Mouse (Mus musculus): ENCODE measurements around the gene Igf2r. TPM values are rescaled to one million over a fixed set of nuclear protein-coding genes. Genes with fewer than 3 reads are reported as not detected.

The Igf2r gene
- polyA plus RNA-seq, 1 experiment from 2014 or later, result 70.4 TPM

DNA sequence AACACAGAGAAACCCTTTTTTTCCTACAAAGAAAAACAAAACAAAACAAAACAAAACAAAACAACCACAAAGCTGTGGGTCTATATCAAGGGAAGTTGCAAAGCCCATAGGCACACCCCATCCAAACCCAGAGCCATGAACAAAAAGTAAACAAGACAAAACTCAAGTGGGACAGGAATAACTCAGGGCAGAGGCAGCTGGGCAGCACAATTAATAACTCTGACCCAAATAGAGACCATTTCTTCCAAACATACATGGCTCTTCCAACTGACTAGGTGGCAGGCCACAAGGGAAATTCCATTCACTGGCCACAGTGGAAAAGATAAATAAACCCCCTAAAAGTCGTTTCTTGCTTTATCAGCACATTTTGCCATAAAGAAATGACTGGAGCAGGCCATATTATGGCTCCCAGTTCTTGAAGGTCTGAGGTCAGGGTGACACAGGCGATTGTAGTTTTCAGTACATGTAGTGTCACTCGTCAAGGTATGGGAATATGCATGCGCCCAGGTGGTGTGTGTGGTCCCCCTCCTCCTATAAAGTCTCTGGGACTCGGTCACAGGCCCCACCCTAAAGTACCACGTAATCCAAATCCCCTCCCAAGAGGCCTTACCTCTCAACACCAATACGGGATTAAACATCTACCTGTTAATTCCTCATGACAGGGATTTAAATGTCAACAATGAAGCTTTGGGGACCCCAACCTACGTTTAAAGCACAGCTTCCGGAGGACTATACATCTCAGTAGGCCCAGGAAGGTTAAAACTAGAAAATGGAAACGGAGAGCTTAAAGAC lies 8.9 kb downstream of the Igf2r start:
- in situ Hi-C loops (cut with MboI; ENCODE audit: low pct_unique_long_range_greater_than_20kb), result no loop called here
- DNase-seq (ENCODE audit: low read depth, low spot score) (no peak), ATAC-seq (no peak)
- H3K27me3 ChIP-seq, result no peaks in the 10 kb centered on the region
- CTCF ChIA-PET, result interaction anchor here (1.1 kb wide), 1 partner anchor 38 kb away, joined by 3 read pairs; no protein-coding TSS in a partner anchor
- no peak for TF ChIP-seq CTCF (IDR thresholded peaks at IDR 0.05)
- POLR2A ChIA-PET, result no interaction called here

DNA sequence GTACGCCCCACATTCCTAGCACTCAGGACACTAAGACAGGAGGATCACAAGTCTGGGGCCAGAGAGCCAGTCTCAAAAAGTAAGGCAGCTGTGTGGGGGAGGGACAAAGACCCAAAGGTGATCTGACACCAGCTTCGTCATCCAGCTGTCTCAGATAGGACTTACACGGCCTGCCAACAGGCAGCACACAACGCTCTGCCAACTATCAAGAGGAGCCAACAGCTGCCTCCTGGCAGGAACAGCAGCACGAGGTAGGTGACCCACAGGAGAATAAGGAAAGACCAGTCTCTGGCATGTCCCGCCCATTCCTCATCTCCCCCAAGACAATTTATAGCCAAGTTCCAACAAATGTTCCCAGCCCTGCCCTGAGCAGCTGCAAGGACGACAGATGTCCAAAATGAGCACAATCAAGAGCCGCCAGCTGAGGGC lies 9.8 kb downstream of the Igf2r start:
- in situ Hi-C loops (cut with MboI; ENCODE audit: low pct_unique_long_range_greater_than_20kb), result no loop called here
- ChIA-PET POLR2A (no interaction called here), CTCF (no interaction called here)
- no peaks in the 10 kb centered on the region for H3K27me3 ChIP-seq
- no peak for ATAC-seq
- DNase-seq (ENCODE audit: low read depth, low spot score), result no peak
- TF ChIP-seq CTCF (IDR thresholded peaks at IDR 0.05), result no peak

DNA sequence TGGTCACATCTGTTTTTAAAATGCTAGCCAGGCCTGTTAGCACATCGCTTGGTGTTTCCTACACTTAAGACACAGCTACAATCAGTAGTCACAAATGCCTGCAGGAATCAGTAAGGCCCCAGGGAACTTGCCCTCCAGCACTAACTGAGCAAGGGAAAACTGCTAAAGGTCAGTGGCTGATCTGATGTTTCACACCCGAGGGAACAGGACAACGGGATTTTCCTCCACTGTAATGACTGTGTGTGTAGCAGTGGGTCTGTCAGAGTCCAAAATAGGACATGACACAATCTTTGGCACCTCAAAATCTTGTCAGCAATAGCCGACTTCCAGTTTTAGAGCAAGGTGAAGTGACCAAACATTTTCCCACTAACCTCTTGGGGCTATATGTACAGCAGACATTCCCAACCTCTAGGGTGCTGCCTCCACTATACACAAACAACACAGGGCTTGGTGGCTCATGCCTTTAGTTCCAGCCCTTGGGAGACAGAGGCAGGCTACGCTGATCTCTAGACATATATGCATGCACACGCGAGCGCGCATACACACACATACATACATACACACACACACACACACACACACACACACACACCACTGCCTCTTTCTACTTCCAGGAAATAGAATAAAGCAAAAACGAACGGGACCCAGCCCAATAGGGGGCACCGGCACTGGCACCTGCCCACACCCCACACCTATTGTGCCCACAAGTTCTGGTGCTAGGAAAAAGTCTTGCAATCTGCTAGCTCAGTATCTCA lies 10.6 kb downstream of the Igf2r start:
- TF ChIP-seq CTCF (IDR thresholded peaks at IDR 0.05), result no peak
- no peaks in the 10 kb centered on the region for H3K27me3 ChIP-seq
- ChIA-PET CTCF (interaction anchor here (1.4 kb wide), 1 partner anchor 21 kb away, joined by 5 read pairs; no protein-coding TSS in a partner anchor), POLR2A (interaction anchor here (1.0 kb wide), 1 partner anchor 20 kb away, joined by 3 read pairs; no protein-coding TSS in a partner anchor)
- no peak for DNase-seq (ENCODE audit: low read depth, low spot score)
- in situ Hi-C loops (cut with MboI; ENCODE audit: low pct_unique_long_range_greater_than_20kb), result no loop called here
- no peak for ATAC-seq

- in situ Hi-C loops (cut with MboI; ENCODE audit: low pct_unique_long_range_greater_than_20kb), result no loop called here
- ChIA-PET POLR2A (interaction anchor here (1.0 kb wide), 1 partner anchor 19 kb away, joined by 3 read pairs; no protein-coding TSS in a partner anchor), CTCF (interaction anchor here (1.0 to 1.4 kb wide), 2 partner anchors 16 to 20 kb away, joined by 3 to 5 read pairs; no protein-coding TSS in a partner anchor)
- no peaks in the 10 kb centered on the region for H3K27me3 ChIP-seq
- DNase-seq (ENCODE audit: low read depth, low spot score), result no peak
- TF ChIP-seq CTCF (IDR thresholded peaks at IDR 0.05), result no peak
- ATAC-seq, result no peak
Measured at GRCm38 (mm10) chr17:12757990-12758389, 11.5 kb downstream of the Igf2r start.

DNA sequence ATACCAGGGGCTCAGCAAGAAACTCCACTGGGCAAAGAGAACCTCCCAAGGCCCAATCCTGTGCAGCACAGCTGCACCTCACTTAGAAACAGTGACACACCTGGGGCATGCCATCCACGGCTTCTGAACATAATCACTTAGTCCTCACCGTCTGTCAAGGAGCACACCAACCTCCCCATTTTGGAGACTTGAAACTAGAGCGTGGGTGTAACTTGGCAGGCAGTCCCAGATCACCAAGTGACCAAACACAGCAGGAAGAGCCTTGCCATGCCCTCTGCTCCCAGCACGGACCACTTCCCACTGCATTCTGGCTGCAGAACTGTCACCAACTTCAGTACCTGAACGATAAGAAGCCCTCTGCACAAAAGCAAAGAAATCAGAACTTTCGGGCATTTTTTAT lies 12.3 kb downstream of the Igf2r start:
- no peak for TF ChIP-seq CTCF (IDR thresholded peaks at IDR 0.05)
- POLR2A ChIA-PET, result no interaction called here

GRCm38 (mm10) chr17:12755951-12756350 lies 13.5 kb downstream of the Igf2r start:
- CTCF ChIA-PET, result no interaction called here

More for the DNA sequence above, 12.3 kb downstream of the Igf2r start:
- ATAC-seq (no peak), DNase-seq (ENCODE audit: low read depth, low spot score) (no peak)
- in situ Hi-C loops (cut with MboI; ENCODE audit: low pct_unique_long_range_greater_than_20kb), result no loop called here
- H3K27me3 ChIP-seq, result no peaks in the 10 kb centered on the region
- CTCF ChIA-PET, result interaction anchor here (0.8 to 1.0 kb wide), 2 partner anchors 12 to 17 kb away, joined by 3 read pairs; no protein-coding TSS in a partner anchor

GRCm38 (mm10) chr17:12755146-12755545 lies 14.3 kb downstream of the Igf2r start:
- TF ChIP-seq CTCF (IDR thresholded peaks at IDR 0.05), result no peak
- POLR2A ChIA-PET, result no interaction called here
- ATAC-seq, result no peak
- no peak for DNase-seq (ENCODE audit: low read depth, low spot score)
- no peaks in the 10 kb centered on the region for H3K27me3 ChIP-seq
- in situ Hi-C loops (cut with MboI; ENCODE audit: low pct_unique_long_range_greater_than_20kb), result no loop called here
- CTCF ChIA-PET, result no interaction called here

More at GRCm38 (mm10) chr17:12755951-12756350, 13.5 kb downstream of the Igf2r start:
- ATAC-seq (no peak), DNase-seq (ENCODE audit: low read depth, low spot score) (no peak)
- H3K27me3 ChIP-seq, result no peaks in the 10 kb centered on the region
- in situ Hi-C loops (cut with MboI; ENCODE audit: low pct_unique_long_range_greater_than_20kb), result no loop called here
- TF ChIP-seq CTCF (IDR thresholded peaks at IDR 0.05), result no peak
- POLR2A ChIA-PET, result no interaction called here

- CTCF ChIA-PET, result no interaction called here
- ATAC-seq, result peak; percentile 44
Measured at GRCm38 (mm10) chr17:12754243-12755007, 15.0 kb downstream of the Igf2r start.

GRCm38 (mm10) chr17:12753050-12753449 lies 16.4 kb downstream of the Igf2r start:
- CTCF ChIA-PET, result interaction anchor here (1.2 kb wide), 1 partner anchor 10 kb away, joined by 3 read pairs; no protein-coding TSS in a partner anchor
- H3K27me3 ChIP-seq, result no peaks in the 10 kb centered on the region
- ATAC-seq, result no peak
- in situ Hi-C loops (cut with MboI; ENCODE audit: low pct_unique_long_range_greater_than_20kb), result no loop called here
- no peak for DNase-seq (ENCODE audit: low read depth, low spot score)
- POLR2A ChIA-PET, result interaction anchor here (0.7 kb wide), 1 partner anchor 339 kb away, joined by 3 read pairs; no protein-coding TSS in a partner anchor
- no peak for TF ChIP-seq CTCF (IDR thresholded peaks at IDR 0.05)

More at GRCm38 (mm10) chr17:12754243-12755007, 15.0 kb downstream of the Igf2r start:
- TF ChIP-seq CTCF (IDR thresholded peaks at IDR 0.05), result no peak
- no peaks in the 10 kb centered on the region for H3K27me3 ChIP-seq
- in situ Hi-C loops (cut with MboI; ENCODE audit: low pct_unique_long_range_greater_than_20kb), result no loop called here
- DNase-seq (ENCODE audit: low read depth, low spot score), result no peak
- POLR2A ChIA-PET, result interaction anchor here (0.6 kb wide), 1 partner anchor 402 kb away, joined by 3 read pairs; no protein-coding TSS in a partner anchor

DNA sequence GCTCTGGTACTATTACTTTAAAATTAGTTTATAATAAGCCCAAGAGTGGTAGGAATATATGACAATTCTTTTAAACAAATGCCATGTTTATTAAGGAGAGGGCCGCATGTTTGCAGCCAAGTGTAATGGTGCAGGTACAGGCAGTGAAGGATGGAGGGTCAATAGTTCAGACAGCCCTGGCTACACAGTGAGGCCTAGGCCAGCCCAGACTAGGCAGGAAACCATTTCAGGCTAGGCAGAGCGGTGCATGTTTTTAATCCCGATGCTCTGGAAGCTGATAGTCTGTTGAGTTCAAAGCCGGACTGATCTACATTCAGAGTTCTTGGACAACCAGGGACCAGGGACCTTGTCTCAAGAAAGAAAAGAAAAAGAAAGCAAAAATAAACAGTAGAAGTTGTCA lies 17.8 kb downstream of the Igf2r start:
- no peak for TF ChIP-seq CTCF (IDR thresholded peaks at IDR 0.05)
- DNase-seq (ENCODE audit: low read depth, low spot score), result no peak
- no peaks in the 10 kb centered on the region for H3K27me3 ChIP-seq
- in situ Hi-C loops (cut with MboI; ENCODE audit: low pct_unique_long_range_greater_than_20kb), result no loop called here
- ChIA-PET CTCF (interaction anchor here (1.5 kb wide), 1 partner anchor 16 kb away, joined by 3 read pairs; no protein-coding TSS in a partner anchor), POLR2A (no interaction called here)
- no peak for ATAC-seq

Data from Patski (cell line).